Mouse (Mus musculus) mouse embryonic stem cell (cell line): ENCODE results near the gene Unc93a2.
"Not testable (repeated sequence)": the region's sequence is repeated elsewhere in the genome, so short reads cannot be mapped to it uniquely, and the experiment has no call there.

Source experiments
- in situ Hi-C, 2 experiments: fragments of 300-500 bp; cut with MboI; formaldehyde crosslinking; loops; 1 replicate in 1 of 2; 3 replicates in 1 of 2; pipeline ENCODE4 v1.14.3; 2019 to 2020; ENCODE audit warnings: low sequenced_read_pairs in 2 of 2, low pct_unique_long_range_greater_than_20kb in 1 of 2, mixed read lengths in 1 of 2; ENCODE audit not compliant: unreplicated experiment in 1 of 2

The Unc93a2 gene

GRCm38 (mm10) chr17:7377907-7378306 is 7.4 kb downstream of the Unc93a2 start:
- in situ Hi-C loops = not testable (repeated sequence)

GRCm38 (mm10) chr17:7376951-7377700 is 8.1 kb downstream of the Unc93a2 start:
- in situ Hi-C loops = not testable (repeated sequence)

GRCm38 (mm10) chr17:7371879-7372278 is 13.4 kb downstream of the Unc93a2 start, which contains the start of gene Gm49630:
Gene Gm49630, minus strand, starts transcription at chr17:7371979.
- in situ Hi-C loops = not testable (repeated sequence)

GRCm38 (mm10) chr17:7369401-7369800 is 15.9 kb downstream of the Unc93a2 start:
- in situ Hi-C loops = not testable (repeated sequence)

- in situ Hi-C loops = not testable (repeated sequence)
Observed at GRCm38 (mm10) chr17:7366676-7367374, 18.4 kb downstream of the Unc93a2 start.

GRCm38 (mm10) chr17:7366265-7366664 is 19.0 kb downstream of the Unc93a2 start:
- in situ Hi-C loops = not testable (repeated sequence)

- in situ Hi-C loops = not testable (repeated sequence)
Observed at GRCm38 (mm10) chr17:7365615-7366014, 19.6 kb downstream of the Unc93a2 start.

- in situ Hi-C loops = not testable (repeated sequence)
Observed at GRCm38 (mm10) chr17:7360749-7361465, 24.4 kb downstream of the Unc93a2 start.

- in situ Hi-C loops = not testable (repeated sequence)
Observed at GRCm38 (mm10) chr17:7359806-7360205, 25.5 kb downstream of the Unc93a2 start.

- in situ Hi-C loops = not testable (repeated sequence)
Observed at GRCm38 (mm10) chr17:7352596-7352995, 32.7 kb downstream of the Unc93a2 start, which contains the start of gene Ttll2. Gene Ttll2, minus strand, starts transcription at chr17:7352696.

- in situ Hi-C loops = not testable (repeated sequence)
Observed at GRCm38 (mm10) chr17:7348765-7349164, 36.5 kb downstream of the Unc93a2 start.

- in situ Hi-C loops = not testable (repeated sequence)
Observed at GRCm38 (mm10) chr17:7337381-7337780, 47.9 kb downstream of the Unc93a2 start.

- in situ Hi-C loops = not testable (repeated sequence)
Observed at GRCm38 (mm10) chr17:7332745-7333144, 52.5 kb downstream of the Unc93a2 start.

GRCm38 (mm10) chr17:7326415-7326814 is 58.8 kb downstream of the Unc93a2 start:
- in situ Hi-C loops = not testable (repeated sequence)

GRCm38 (mm10) chr17:7324346-7324745 is 60.9 kb downstream of the Unc93a2 start, which contains the start of gene Tcp10a:
Gene Tcp10a, plus strand, starts transcription at chr17:7324646.
- in situ Hi-C loops = not testable (repeated sequence)

GRCm38 (mm10) chr17:7319789-7320188 is 65.5 kb downstream of the Unc93a2 start:
- in situ Hi-C loops = not testable (repeated sequence)

GRCm38 (mm10) chr17:7315693-7316382 is 69.4 kb downstream of the Unc93a2 start:
- in situ Hi-C loops = not testable (repeated sequence)
